Mouse (Mus musculus): ENCODE measurements at regions not wholly inside any gene's neighbourhood (a gene's known extent, or its start where the extent isn't known, plus 50 kb on each side); places are given as distances from the start of the nearest gene placed in this dataset.

DNA sequence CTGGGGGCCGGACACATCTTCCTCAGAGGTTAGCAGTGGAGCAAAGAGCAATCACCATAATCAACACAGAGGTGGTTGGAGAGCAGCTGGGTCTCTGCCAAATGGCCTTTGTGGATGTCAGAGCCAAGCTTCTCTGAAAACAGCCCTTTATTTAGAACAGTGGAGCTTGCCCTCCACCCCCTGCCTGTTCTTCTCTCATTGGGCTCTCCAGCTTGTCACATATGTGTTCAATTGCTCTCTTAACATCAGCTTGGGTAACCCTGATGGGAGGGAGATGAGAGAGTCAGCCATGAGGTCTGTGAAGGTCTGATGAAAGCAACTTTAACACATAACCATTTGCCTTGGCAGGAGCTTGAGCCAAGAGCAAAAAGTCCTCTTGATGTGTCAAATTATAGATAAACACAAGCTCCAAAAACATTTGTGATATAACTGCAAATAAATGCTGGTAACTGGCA lies 140.1 kb upstream of the Spdl1 start:
- peak; percentile 67 for DNase-seq (ENCODE audit: extremely low read depth, low read depth, low spot score)
- H3K27ac ChIP-seq (replicated peaks; ENCODE audit: insufficient read depth, low read depth, low read length) = no peak overlapping the region
- TF ChIP-seq CTCF (IDR thresholded peaks at IDR 0.05; ENCODE audit: low read depth, low read length) (no peak), POLR2A (IDR thresholded peaks at IDR 0.05; ENCODE audit: extremely low read depth, insufficient read depth, low read length) (no peak)

DNA sequence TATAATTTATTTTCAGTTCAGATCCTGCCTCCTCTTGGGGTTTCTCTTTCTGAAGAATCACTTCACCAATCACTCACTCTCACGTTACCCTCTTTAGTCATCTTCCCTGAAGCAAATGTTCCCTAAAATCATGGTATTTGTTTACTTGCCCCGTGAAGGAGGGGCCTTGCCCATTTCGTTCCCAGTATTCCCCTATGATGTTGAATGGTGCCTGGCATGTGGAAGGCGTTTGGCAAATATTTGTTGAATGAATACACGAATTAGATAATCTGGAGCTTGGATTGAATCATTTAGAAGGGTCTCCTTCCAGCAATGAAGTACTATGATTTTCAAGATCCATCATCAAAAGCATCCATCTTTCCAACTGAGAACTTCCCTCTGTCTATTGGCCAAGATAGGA lies 139.6 kb upstream of the Spdl1 start:
- no peak for DNase-seq (ENCODE audit: extremely low read depth, low read depth, low spot score)
- TF ChIP-seq POLR2A (IDR thresholded peaks at IDR 0.05; ENCODE audit: extremely low read depth, insufficient read depth, low read length) = no peak
- TF ChIP-seq CTCF (IDR thresholded peaks at IDR 0.05; ENCODE audit: low read depth, low read length) = no peak
- peaks cover 4% of the 10 kb centered on the region for H3K4me1 ChIP-seq (ENCODE audit: control insufficient read depth, insufficient read depth, low read length)
- WGBS = 15% methylated on average over 5 of the region's 5 CpGs
- no peak overlapping the region for H3K9ac ChIP-seq (ENCODE audit: low read depth, low read length)
- no peak overlapping the region for H3K27ac ChIP-seq (replicated peaks; ENCODE audit: insufficient read depth, low read depth, low read length)
- no peaks in the 10 kb centered on the region for H3K27me3 ChIP-seq (ENCODE audit: control insufficient read depth, insufficient read depth, low read length)
- no peaks in the 10 kb centered on the region for H3K79me2 ChIP-seq (ENCODE audit: control insufficient read depth, insufficient read depth, low read length)
- no peak overlapping the region for H3K4me3 ChIP-seq (ENCODE audit: insufficient read depth, low read depth, low read length)
- no peaks in the 10 kb centered on the region for H3K36me3 ChIP-seq (ENCODE audit: control insufficient read depth, insufficient read depth, low read length)

More for the DNA sequence above, 140.1 kb upstream of the Spdl1 start:
- Histone ChIP-seq H3K36me3 (ENCODE audit: control insufficient read depth, insufficient read depth, low read length) (no peaks in the 10 kb centered on the region), H3K9ac (ENCODE audit: low read depth, low read length) (no peak overlapping the region), H3K27me3 (ENCODE audit: control insufficient read depth, insufficient read depth, low read length) (no peaks in the 10 kb centered on the region), H3K4me1 (ENCODE audit: control insufficient read depth, insufficient read depth, low read length) (peaks cover 4% of the 10 kb centered on the region), H3K4me3 (ENCODE audit: insufficient read depth, low read depth, low read length) (no peak overlapping the region), H3K79me2 (ENCODE audit: control insufficient read depth, insufficient read depth, low read length) (no peaks in the 10 kb centered on the region)
- 3% methylated on average over 1 of the region's 1 CpGs for WGBS

DNA sequence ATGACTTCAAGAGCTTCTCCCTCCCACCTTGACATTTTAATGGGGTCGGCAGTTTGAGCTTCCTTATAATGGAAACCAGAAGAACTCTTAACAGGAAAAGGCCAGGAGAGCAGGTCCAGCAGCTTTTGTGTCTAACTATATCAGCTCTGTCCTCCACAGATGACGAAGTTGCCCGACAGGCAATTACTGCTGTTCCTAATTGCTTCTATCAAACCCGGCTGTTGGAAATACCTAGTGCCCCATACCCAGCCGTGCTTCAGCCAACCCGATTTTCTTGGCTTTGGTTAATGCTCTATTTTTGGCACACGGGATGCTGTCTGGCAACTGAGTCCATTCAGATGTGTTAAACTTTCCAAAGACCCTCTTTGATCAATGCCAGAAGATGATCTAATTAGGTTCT lies 125.8 kb upstream of the Spdl1 start:
- H3K4me1 ChIP-seq (ENCODE audit: control insufficient read depth, insufficient read depth, low read length) = no peaks in the 10 kb centered on the region
- WGBS = 86% methylated on average over 7 of the region's 7 CpGs

DNA sequence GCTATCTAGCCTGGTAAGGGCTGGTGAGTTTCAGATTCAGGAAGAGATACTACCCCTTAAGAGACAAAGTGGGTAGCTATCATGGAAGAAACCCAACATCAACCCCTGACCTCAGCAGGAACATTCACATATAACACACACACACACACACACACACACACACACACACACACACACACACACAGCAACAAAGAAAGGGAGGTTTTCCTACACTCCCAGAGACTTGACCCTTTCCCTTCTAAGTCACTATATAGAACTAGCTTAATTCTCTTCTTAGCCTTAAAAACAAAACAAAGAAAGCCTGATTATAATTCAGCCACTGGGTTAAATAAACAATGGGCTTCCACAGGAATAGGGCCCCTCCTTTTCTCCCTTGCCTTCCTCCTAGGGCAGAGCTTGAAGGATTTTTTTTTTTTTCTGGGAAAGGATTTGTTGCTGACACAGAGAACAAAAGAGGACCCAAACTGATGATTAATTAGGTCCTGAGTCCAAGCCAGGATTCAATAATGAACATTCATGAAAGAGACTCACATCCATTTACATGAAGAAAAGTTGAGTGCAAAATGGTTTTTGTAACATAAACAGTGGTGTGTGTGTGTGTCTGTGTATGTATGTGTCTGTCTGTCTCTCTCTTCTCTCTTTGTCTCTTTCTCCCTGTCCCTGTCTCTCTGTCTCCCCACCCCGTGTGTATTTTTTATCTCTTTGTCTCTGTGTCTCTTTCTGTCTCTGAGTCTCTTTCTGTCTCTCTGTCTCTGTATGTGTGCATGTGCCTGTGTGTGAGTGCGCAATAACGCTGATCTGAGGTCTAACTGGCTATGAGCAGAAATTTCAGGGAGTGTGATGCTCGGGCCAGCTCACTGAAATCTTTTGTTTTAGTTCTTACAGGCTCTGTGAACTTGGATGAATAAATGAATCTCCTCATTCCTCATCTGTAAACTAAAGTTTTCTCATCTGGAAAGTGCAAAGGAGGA lies 108.3 kb upstream of the Spdl1 start:
- Histone ChIP-seq H3K36me3 (ENCODE audit: control insufficient read depth, insufficient read depth, low read length) (no peaks in the 10 kb centered on the region), H3K27me3 (ENCODE audit: control insufficient read depth, insufficient read depth, low read length) (no peaks in the 10 kb centered on the region), H3K27ac (replicated peaks; ENCODE audit: insufficient read depth, low read depth, low read length) (no peak overlapping the region), H3K79me2 (ENCODE audit: control insufficient read depth, insufficient read depth, low read length) (no peaks in the 10 kb centered on the region), H3K4me3 (ENCODE audit: insufficient read depth, low read depth, low read length) (no peak overlapping the region), H3K4me1 (ENCODE audit: control insufficient read depth, insufficient read depth, low read length) (no peaks in the 10 kb centered on the region), H3K9ac (ENCODE audit: low read depth, low read length) (no peak overlapping the region)
- DNase-seq (ENCODE audit: extremely low read depth, low read depth, low spot score) = no peak
- TF ChIP-seq POLR2A (IDR thresholded peaks at IDR 0.05; ENCODE audit: extremely low read depth, insufficient read depth, low read length) (no peak), CTCF (IDR thresholded peaks at IDR 0.05; ENCODE audit: low read depth, low read length) (no peak)
- 83% methylated on average over 4 of the region's 4 CpGs for WGBS

More for the DNA sequence above, 125.8 kb upstream of the Spdl1 start:
- Histone ChIP-seq H3K4me3 (ENCODE audit: insufficient read depth, low read depth, low read length) (no peak overlapping the region), H3K36me3 (ENCODE audit: control insufficient read depth, insufficient read depth, low read length) (no peaks in the 10 kb centered on the region), H3K27ac (replicated peaks; ENCODE audit: insufficient read depth, low read depth, low read length) (no peak overlapping the region), H3K79me2 (ENCODE audit: control insufficient read depth, insufficient read depth, low read length) (no peaks in the 10 kb centered on the region), H3K9ac (ENCODE audit: low read depth, low read length) (no peak overlapping the region), H3K27me3 (ENCODE audit: control insufficient read depth, insufficient read depth, low read length) (no peaks in the 10 kb centered on the region)
- no peak for DNase-seq (ENCODE audit: extremely low read depth, low read depth, low spot score)
- TF ChIP-seq POLR2A (IDR thresholded peaks at IDR 0.05; ENCODE audit: extremely low read depth, insufficient read depth, low read length) (no peak), CTCF (IDR thresholded peaks at IDR 0.05; ENCODE audit: low read depth, low read length) (no peak)

DNA sequence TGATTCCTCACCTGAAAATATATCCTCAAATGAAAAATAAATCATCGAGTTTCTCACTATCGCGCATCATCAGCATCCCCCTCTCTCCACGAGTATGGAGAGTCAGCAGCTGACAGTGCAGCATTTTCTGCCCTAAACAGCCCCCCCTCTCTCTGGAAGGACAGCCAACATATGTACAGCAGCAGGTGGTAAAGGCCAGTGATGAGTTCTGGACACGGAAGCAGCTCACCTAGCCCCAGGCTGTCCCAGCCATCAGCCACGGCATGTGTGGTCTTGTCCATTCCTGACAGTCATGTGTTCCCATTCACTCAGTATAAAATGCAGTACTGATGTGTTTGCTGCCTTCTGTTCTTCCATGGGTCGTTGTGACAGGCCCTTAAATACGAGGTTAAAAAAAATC lies 106.7 kb upstream of the Spdl1 start:
- no peaks in the 10 kb centered on the region for H3K4me1 ChIP-seq (ENCODE audit: control insufficient read depth, insufficient read depth, low read length)
- no peak for TF ChIP-seq CTCF (IDR thresholded peaks at IDR 0.05; ENCODE audit: low read depth, low read length)
- no peak for TF ChIP-seq POLR2A (IDR thresholded peaks at IDR 0.05; ENCODE audit: extremely low read depth, insufficient read depth, low read length)
- WGBS = 87% methylated on average over 8 of the region's 8 CpGs

DNA sequence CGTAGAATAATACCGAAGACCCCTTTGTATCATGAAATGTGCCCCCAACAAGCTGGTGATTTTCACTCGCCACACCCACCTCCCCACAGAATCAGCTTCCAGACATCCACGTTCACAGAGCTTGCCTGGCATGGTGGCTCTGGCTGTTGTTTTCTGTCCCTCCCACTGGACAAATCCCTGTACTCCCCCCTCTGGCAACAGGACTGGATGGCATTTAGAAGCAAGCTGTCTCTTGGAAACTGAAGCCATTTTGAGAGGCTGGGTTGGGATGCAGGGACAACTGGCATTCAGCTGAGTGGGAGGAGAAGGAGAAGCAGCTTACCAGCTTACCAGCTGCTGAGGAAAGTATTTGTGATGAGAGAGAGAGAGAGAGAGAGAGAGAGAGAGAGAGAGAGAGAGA lies 105.6 kb upstream of the Spdl1 start:
- Histone ChIP-seq H3K4me3 (ENCODE audit: insufficient read depth, low read depth, low read length) (no peak overlapping the region), H3K27ac (replicated peaks; ENCODE audit: insufficient read depth, low read depth, low read length) (no peak overlapping the region), H3K79me2 (ENCODE audit: control insufficient read depth, insufficient read depth, low read length) (no peaks in the 10 kb centered on the region), H3K36me3 (ENCODE audit: control insufficient read depth, insufficient read depth, low read length) (no peaks in the 10 kb centered on the region), H3K27me3 (ENCODE audit: control insufficient read depth, insufficient read depth, low read length) (no peaks in the 10 kb centered on the region), H3K9ac (ENCODE audit: low read depth, low read length) (no peak overlapping the region), H3K4me1 (ENCODE audit: control insufficient read depth, insufficient read depth, low read length) (no peaks in the 10 kb centered on the region)
- 89% methylated on average over 4 of the region's 4 CpGs for WGBS
- DNase-seq (ENCODE audit: extremely low read depth, low read depth, low spot score) = no peak
- TF ChIP-seq CTCF (IDR thresholded peaks at IDR 0.05; ENCODE audit: low read depth, low read length) (no peak), POLR2A (IDR thresholded peaks at IDR 0.05; ENCODE audit: extremely low read depth, insufficient read depth, low read length) (no peak)

More for the DNA sequence above, 106.7 kb upstream of the Spdl1 start:
- H3K27ac ChIP-seq (replicated peaks; ENCODE audit: insufficient read depth, low read depth, low read length) = no peak overlapping the region
- DNase-seq (ENCODE audit: extremely low read depth, low read depth, low spot score) = no peak
- no peak overlapping the region for H3K4me3 ChIP-seq (ENCODE audit: insufficient read depth, low read depth, low read length)
- H3K9ac ChIP-seq (ENCODE audit: low read depth, low read length) = no peak overlapping the region
- H3K27me3 ChIP-seq (ENCODE audit: control insufficient read depth, insufficient read depth, low read length) = no peaks in the 10 kb centered on the region
- no peaks in the 10 kb centered on the region for H3K79me2 ChIP-seq (ENCODE audit: control insufficient read depth, insufficient read depth, low read length)
- no peaks in the 10 kb centered on the region for H3K36me3 ChIP-seq (ENCODE audit: control insufficient read depth, insufficient read depth, low read length)
